Mouse (Mus musculus) MEL (cell line): ENCODE measurements at regions not wholly inside any gene's neighbourhood (a gene's known extent, or its start where the extent isn't known, plus 50 kb on each side); places are given as distances from the start of the nearest gene placed in this dataset.

Source experiments
- CTCF ChIP-seq, 3 experiments: IDR thresholded peaks in 2 of 3; conservative IDR thresholded peaks in 1 of 3; 2 replicates each; pipeline ENCODE4 v1.5.1; 2011 to 2012; ENCODE audit warnings: low read length in 3 of 3, low read depth in 2 of 3, mild to moderate bottlenecking in 2 of 3, improper control_type of control experiment in 1 of 3, inconsistent platforms in 1 of 3, mixed read lengths in 1 of 3, moderate library complexity in 1 of 3; ENCODE audit not compliant: control insufficient read depth in 1 of 3, insufficient read depth in 1 of 3, poor library complexity in 1 of 3, severe bottlenecking in 1 of 3
- EP300 ChIP-seq, 2 experiments: IDR thresholded peaks; 2 replicates each; pipeline ENCODE4 v1.6.1; 2011; ENCODE audit warnings: improper control_type of control experiment in 2 of 2, low read length in 2 of 2, low read depth in 1 of 2, mild to moderate bottlenecking in 1 of 2
- POLR2A ChIP-seq, 2 experiments: IDR thresholded peaks; 2 replicates each; pipeline ENCODE4 v1.6.1; 2011 to 2012; ENCODE audit warnings: low read length in 2 of 2, mild to moderate bottlenecking in 2 of 2, control low read depth in 1 of 2, improper control_type of control experiment in 1 of 2, low read depth in 1 of 2, moderate library complexity in 1 of 2; ENCODE audit not compliant: control insufficient read depth in 1 of 2, insufficient read depth in 1 of 2, poor library complexity in 1 of 2
- UBTF ChIP-seq: IDR thresholded peaks from 2 replicates; pipeline ENCODE4 v1.6.1; 2012; ENCODE audit warnings: low read depth, mild to moderate bottlenecking, inconsistent platforms, low read length, improper control_type of control experiment, moderate library complexity, borderline replicate concordance; ENCODE audit not compliant: insufficient read depth
- USF1 ChIP-seq: IDR thresholded peaks from 2 replicates; pipeline ENCODE4 v1.6.1; 2014; ENCODE audit warnings: low read depth, mild to moderate bottlenecking, inconsistent platforms, low read length, improper control_type of control experiment, moderate library complexity
- ZMIZ1 ChIP-seq: IDR thresholded peaks from 2 replicates; pipeline ENCODE4 v1.6.1; 2012; ENCODE audit warnings: low read depth, mild to moderate bottlenecking, inconsistent platforms, low read length, improper control_type of control experiment, moderate library complexity

DNA sequence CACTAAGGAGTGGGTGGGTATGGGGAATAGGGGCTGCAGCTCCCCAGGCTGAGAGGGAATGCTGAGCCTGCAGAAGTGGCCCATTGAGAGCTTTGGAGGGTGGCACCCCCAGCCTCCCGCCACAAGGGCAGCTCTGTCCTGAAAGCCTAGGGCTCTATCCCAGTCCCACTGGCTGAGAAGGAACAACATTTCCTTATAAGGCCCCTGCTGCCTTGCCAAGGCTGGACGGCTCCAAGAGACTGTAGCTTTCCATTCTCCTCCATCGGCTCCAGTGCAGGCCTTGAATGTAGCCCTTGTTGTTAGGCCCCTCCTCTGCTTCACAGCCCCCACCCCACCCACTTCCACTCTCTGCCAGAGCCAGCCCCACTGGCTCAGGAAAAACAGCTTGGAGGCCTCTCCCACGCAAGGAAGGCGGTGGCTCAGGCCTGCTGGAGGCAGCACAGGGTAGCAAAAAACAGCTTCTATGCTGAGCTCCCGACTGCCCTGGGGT lies 111.1 kb upstream of the Lpp start:
- TF ChIP-seq CTCF (IDR thresholded peaks at IDR 0.05 in 2 of 3, conservative IDR thresholded peaks at IDR 0.05 in 1 of 3; ENCODE audit: control insufficient read depth in 1 of 3, insufficient read depth in 1 of 3, low read depth in 2 of 3, low read length in 3 of 3, poor library complexity in 1 of 3, severe bottlenecking in 1 of 3), result no peak
- no peak for TF ChIP-seq EP300 (IDR thresholded peaks at IDR 0.05; ENCODE audit: low read depth in 1 of 2, low read length in 2 of 2)
- no peak for TF ChIP-seq POLR2A (IDR thresholded peaks at IDR 0.05; ENCODE audit: control insufficient read depth in 1 of 2, insufficient read depth in 1 of 2, low read depth in 1 of 2, low read length in 2 of 2, poor library complexity in 1 of 2)
- TF ChIP-seq ZMIZ1, result no peak
- no peak for TF ChIP-seq UBTF
- TF ChIP-seq USF1, result no peak
